Mouse (Mus musculus): ENCODE data around the gene Cacng5.

GRCm38 (mm10) chr11:107929712-107930111, 14.9 kb upstream of the Cacng5 start:
- TF ChIP-seq CTCF (IDR thresholded peaks at IDR 0.05; ENCODE audit: borderline replicate concordance, control insufficient read depth, extremely low read depth, insufficient read depth, low read length, poor library complexity) (no peak), POLR2A (IDR thresholded peaks at IDR 0.05; ENCODE audit: control insufficient read depth, extremely low read depth, insufficient read depth, low read length, poor library complexity) (no peak)

Measured in thymus, adult 2 months (tissue).